Mouse (Mus musculus) c-Kit-positive CD71-positive TER-119-positive erythroid progenitor cells, embryonic 14.5 days (primary cell): ENCODE measurements around the gene Olfr523.
"Not testable (repeated sequence)": the region's sequence is repeated elsewhere in the genome, so short reads cannot be mapped to it uniquely, and the experiment has no call there.

Experiments used
- DNase-seq: peaks from one replicate; pipeline ENCODE4 v3.0.0-alpha.2; 2013; ENCODE audit warnings: low spot score

Gene Olfr523

GRCm38 (mm10) chr7:140172936-140173335 is at the start of gene Olfr523:
Gene Olfr523, plus strand, starts transcription at chr7:140173217.
- DNase-seq: no peak

DNA sequence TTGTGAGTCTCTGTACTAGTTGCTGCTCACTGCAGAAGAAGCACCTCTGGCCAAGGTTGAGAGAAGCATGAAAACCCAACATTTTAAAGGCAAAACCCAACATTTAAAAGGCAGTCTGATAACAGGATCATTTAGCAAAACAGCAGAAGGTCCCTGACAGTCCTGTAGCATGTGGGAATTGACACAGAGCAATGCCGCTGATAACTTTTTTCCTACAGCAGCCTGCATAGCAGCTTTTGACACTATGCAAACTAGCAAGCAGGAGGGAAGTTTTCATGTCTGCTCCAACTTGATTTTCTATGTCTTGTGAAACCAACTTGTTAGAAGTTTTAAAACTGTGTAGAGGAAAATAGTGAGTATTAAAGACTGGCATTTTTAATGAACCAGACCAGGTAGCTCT is 48.6 kb upstream of the Olfr523 start:
- no peak for DNase-seq

- peak; percentile 87 for DNase-seq
These were observed 47.6 kb upstream of the Olfr523 start for GRCm38 (mm10) chr7:140125278-140126021.

DNA sequence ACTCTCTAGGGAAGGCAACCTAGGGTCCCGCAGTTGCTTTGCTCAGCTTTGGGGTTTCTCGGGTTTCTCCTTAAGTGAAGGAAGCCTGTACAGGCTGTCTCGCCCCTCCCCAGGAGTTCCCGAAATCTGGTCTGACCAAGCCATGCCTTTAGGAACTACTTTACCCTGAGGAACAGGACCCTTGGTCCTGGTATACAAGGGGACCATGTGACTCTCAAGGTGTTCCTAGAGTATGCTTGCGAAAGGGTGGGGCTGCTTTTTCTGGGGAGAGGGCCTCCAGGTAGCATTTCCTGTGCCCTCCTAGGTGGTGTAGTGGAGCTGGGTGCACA is 47.0 kb upstream of the Olfr523 start:
- DNase-seq: no peak

GRCm38 (mm10) chr7:140126934-140127333 is 46.1 kb upstream of the Olfr523 start:
- no peak for DNase-seq

DNA sequence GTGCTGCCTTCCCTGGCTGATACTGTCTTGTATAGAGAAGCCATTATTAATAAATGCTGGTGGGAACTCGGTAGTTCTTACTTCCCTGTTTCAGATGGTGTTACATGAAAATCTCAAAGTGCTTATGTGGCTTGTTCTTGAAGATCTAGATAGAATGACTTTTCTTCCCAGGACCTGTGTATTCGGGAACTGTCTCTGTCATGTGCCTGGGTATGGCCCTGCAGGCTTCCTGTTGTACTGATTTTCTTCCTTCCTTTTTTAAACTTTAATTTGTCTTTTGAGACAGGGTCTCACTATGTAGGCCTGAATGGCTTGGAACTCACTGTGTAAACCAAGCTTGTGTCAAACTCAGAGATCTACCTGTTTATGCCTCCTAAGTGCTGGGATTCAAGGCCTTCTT is 45.1 kb upstream of the Olfr523 start:
- DNase-seq: no peak

DNA sequence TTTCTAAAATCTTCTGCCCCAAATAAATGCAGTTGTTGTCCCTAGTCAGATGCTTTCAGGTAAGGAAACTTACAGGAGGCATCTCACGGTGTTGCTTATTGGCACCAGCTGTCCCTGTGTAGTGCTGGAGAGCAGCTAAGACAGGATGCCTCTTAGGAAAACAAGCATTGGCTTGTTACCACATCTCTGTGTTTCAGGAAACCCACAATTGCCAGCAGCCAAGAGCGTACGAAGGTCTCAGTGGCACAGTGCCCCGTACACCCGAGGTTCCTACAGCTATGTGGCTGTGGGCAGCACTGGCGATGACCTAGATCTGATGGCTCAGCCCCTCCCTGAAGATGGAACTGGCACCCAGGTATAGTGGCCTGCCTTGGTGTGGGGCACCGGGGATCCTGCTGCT is 40.8 kb upstream of the Olfr523 start:
- not testable (repeated sequence) for DNase-seq

DNA sequence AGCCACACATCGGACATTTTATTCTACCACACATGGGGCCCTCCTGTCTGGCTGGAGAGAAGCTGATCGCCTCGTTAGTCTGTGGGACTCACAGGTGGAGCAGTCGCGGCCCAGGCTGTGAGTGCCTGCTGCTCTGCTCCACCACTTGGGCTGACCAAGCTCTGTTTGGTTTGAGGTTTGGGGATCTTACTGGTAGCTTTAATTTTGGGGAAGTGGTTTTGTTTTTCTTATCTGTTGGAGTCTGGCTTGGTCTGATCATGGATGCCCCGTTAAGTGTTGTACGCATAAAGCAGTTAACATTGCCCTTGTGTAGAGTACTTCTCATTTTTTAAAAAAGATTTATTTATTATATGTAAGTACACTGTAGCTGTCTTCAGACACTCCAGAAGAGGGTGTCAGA is 39.0 kb upstream of the Olfr523 start:
- DNase-seq: not testable (repeated sequence)

GRCm38 (mm10) chr7:140135106-140135770 is 37.8 kb upstream of the Olfr523 start:
- DNase-seq: no peak

DNA sequence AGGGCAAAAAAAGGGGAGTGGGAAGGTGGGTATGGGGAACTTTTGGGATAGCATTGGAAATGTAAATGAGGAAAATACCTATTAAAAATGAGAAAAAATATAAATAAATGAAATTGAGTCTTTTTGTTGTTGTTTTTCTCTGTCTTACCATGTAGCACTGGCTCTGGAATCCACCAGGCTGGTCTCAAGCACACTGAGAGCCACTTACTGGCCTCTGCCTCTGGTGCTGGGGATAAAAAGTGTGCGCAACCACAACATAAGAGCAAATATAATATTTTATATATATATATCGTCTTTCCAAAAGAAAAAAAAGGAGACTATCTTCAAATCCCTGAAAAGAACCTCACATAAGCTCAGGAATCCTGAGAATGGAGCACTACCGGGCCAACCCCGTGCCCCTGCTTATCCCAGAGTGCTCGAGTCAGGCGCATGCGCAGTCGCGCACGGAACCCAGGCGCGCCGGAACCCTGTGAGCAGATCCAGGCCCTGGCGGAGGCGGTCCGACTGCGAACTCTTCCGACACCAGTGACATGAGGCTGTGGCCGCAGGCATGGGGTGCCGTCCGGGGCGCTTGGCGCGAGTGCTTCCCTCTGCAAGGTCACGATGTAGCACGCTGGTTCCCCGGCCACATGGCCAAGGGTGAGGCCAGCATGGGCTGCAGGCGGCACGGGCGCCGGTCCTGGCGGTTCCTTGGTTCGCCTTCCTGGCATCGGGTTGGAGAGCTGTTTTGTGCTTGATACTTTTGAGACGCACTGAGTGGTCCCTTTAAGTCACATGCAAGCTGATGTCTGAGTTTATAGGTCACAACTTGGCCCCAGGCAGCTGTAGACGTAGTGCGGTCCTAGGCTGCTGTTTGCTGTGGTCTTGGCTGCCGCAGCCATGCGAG is 35.6 kb upstream of the Olfr523 start, which contains the start of gene Mtg1:
Gene Mtg1, plus strand, starts transcription at position 430 of the 886 bp plus-strand sequence.
- peak; percentile 92 for DNase-seq

GRCm38 (mm10) chr7:140138021-140138310 is 35.1 kb upstream of the Olfr523 start:
- DNase-seq: peak; percentile 28

DNA sequence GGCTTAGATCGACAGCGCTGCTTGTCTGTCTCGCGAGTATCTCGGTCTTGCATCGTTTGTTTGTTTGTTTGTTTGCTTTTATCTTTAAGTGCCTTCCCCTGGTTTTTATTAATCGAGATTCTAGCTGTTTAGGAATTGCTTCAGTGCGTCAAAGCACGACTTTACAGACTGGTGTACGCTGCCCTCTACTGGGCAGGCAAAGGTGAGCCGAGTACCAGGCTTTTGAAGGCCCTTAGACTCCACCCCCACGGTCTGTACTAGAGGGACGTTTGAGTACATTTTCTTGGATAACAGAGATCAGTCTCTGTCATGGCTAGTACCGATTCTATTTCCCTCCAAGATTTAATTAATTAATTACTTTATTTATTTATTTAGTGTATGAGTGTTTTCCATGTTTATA is 31.7 kb upstream of the Olfr523 start:
- peak; percentile 66 for DNase-seq

DNA sequence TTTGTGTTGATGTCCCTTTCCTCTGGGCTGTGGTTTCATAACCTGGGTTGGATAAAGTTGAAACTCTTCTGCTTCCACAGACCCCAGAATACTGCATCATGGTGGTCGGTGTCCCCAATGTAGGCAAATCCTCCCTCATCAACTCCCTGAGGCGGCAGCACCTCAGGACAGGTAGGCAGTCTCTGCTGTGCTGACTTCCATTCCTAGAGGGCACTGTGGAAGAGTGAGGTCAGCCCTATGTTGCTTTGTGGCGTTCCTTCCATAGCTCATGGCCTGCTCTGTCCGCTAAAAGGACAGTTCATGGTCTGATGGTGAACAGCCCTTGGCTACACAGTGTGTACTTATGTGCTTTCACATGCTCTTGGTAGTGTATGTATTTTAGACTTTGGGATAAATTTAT is 28.5 kb upstream of the Olfr523 start:
- DNase-seq: no peak

- no peak for DNase-seq
These were observed 19.6 kb upstream of the Olfr523 start for GRCm38 (mm10) chr7:140153383-140153782.

- DNase-seq: no peak
These were observed 19.2 kb upstream of the Olfr523 start for GRCm38 (mm10) chr7:140153829-140154217.

DNA sequence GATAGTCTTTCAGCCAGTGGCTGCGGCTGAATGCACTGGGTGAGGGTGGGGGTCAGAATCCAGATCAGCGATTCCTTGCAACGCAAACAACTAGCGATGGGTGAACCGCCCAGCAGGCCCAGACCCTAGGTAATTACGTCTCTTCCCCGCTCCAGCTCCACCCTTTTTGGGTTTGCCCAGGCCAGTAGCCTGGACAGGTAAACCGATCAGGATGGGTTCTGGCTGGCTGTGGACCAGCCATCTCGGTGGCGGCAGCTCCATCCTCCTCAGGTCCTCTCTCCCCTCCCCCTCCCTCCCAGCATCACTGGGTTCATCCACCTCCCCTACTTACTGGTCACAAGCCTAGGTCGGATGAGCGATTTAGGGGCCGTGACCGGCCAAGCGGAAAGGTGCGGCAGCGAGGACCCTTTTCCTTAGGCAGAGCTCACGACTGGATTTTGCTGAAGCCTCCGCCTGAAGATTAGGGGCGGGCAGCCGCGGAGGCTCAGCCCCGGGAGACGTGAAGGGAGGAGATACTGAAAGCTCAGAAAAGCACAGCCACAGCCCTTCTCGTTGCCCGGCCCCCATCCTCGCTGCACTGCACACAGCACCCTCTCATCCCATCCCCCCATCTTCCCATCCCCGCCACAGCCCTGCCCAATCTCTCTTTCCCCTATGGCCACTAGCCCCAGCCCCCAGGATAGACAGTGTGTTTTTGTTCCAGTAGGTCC is 18.6 kb upstream of the Olfr523 start, which contains the start of gene Sprn:
Gene Sprn, minus strand, starts transcription at position 660 of the 710 bp plus-strand sequence.
- no peak for DNase-seq

GRCm38 (mm10) chr7:140160363-140160762 is 12.7 kb upstream of the Olfr523 start:
- no peak for DNase-seq

- DNase-seq: no peak
These were observed 8.4 kb upstream of the Olfr523 start, which contains the start of gene Olfr522 for GRCm38 (mm10) chr7:140164664-140165063. Gene Olfr522, minus strand, starts transcription at chr7:140164764.

GRCm38 (mm10) chr7:140167950-140168349 is 5.1 kb upstream of the Olfr523 start:
- no peak for DNase-seq

- DNase-seq: no peak
These were observed 3.6 kb upstream of the Olfr523 start for GRCm38 (mm10) chr7:140169386-140169785.

DNA sequence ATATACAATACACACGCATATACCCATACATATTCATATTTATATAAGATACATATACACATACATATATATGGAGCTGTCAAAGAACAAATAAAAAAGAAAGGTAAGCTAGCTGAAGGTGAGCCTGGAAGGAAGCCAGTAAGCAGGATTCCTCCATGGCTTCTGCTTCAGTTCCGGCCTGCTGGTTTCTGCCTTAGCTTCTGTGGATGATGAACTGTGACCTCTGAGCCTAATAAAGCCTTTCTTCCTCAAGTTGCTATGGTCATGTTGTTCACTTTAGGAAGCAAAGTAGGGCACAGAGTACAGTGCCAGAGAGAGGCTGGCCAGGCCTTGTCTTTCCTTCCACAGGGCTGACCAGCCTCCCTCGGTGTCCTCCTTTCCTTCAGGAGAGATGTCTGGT is 2.2 kb upstream of the Olfr523 start:
- DNase-seq: no peak

DNA sequence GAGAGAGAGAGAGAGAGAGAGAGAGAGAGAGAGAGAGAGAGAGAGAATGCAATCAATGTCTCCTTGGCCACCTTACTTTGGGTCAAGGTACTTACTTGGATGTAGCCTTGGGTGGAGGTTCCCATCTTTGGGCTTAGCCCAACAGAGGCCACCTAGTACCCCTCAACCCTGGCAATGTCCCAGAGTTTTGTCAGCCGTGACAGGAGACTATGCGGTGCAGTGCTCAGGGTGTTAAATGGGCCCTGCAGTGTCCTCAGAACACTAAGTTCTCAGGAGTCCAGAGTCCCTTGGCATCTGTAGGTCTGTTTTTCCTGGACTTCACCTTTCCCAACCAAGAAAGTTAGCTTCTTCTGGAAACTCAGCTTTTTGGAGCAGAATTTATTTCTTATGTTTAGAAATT is 6.2 kb downstream of the Olfr523 start:
- no peak for DNase-seq
